Mouse (Mus musculus) myocyte (in vitro differentiated cells): Measurements from ENCODE around the gene Cacna1g. TPM values are rescaled to one million over a fixed set of nuclear protein-coding genes. Genes with fewer than 3 reads are reported as not detected.

Source experiments
- H3K27me3 ChIP-seq: one replicate; pipeline ENCODE4 v1.6.1; 2011; ENCODE audit not compliant: control insufficient read depth, insufficient read depth, insufficient read length
- H3K36me3 ChIP-seq: one replicate; pipeline ENCODE4 v1.6.1; 2011; ENCODE audit not compliant: control insufficient read depth, insufficient read depth
- H3K4me2 ChIP-seq: one replicate; pipeline ENCODE4 v1.6.1; 2011; ENCODE audit warnings: low read depth, control low read depth
- H3K4me3 ChIP-seq: one replicate; pipeline ENCODE4 v1.5.1; 2011; ENCODE audit warnings: mild to moderate bottlenecking, control low read depth, moderate library complexity
- H3K79me2 ChIP-seq: one replicate; pipeline ENCODE4 v1.6.1; 2011; ENCODE audit not compliant: control insufficient read depth, insufficient read depth
- H3ac ChIP-seq: one replicate; pipeline ENCODE4 v1.6.1; 2011; ENCODE audit not compliant: control insufficient read depth, insufficient read length
- CEBPB ChIP-seq: IDR thresholded peaks from 2 replicates; pipeline ENCODE4 v1.6.1; 2011; ENCODE audit warnings: mild to moderate bottlenecking, moderate library complexity; ENCODE audit not compliant: poor library complexity, insufficient read depth, severe bottlenecking
- E2F4 ChIP-seq: IDR thresholded peaks from one replicate; pipeline ENCODE4 v1.6.1; 2011; ENCODE audit warnings: mild to moderate bottlenecking, control low read depth, moderate library complexity; ENCODE audit not compliant: insufficient read depth
- MYOD1 ChIP-seq, 3 experiments: IDR thresholded peaks; one replicate each; pipeline ENCODE4 v1.6.1; 2011; ENCODE audit warnings: control low read depth in 2 of 3, low read depth in 2 of 3, mild to moderate bottlenecking in 2 of 3, moderate library complexity in 1 of 3; ENCODE audit not compliant: insufficient read length in 2 of 3, control insufficient read depth in 1 of 3
- POLR2AphosphoS2 ChIP-seq: IDR thresholded peaks from one replicate; pipeline ENCODE4 v1.6.1; 2011; ENCODE audit warnings: low read depth, control low read depth; ENCODE audit not compliant: insufficient read length
- REST ChIP-seq: IDR thresholded peaks from one replicate; pipeline ENCODE4 v1.6.1; 2011; ENCODE audit warnings: mild to moderate bottlenecking, control low read depth, moderate library complexity; ENCODE audit not compliant: insufficient read depth, insufficient read length
- SRF ChIP-seq: IDR thresholded peaks from one replicate; pipeline ENCODE4 v1.6.1; 2011; ENCODE audit warnings: low read depth; ENCODE audit not compliant: control insufficient read depth, insufficient read length
- TCF12 ChIP-seq: IDR thresholded peaks from one replicate; pipeline ENCODE4 v1.6.1; 2011; ENCODE audit warnings: mild to moderate bottlenecking, control low read depth; ENCODE audit not compliant: poor library complexity, insufficient read depth, severe bottlenecking
- USF1 ChIP-seq: IDR thresholded peaks from one replicate; pipeline ENCODE4 v1.6.1; 2011; ENCODE audit warnings: low read depth, mild to moderate bottlenecking, control low read depth, moderate library complexity
- polyA plus RNA-seq: library from polyadenylated mRNA; unstranded; fragments of >200 nt; fragmentation: generic; extraction: Trizol; gene quantifications from one replicate; pipeline ENCODE4 v1.2.1, GENCODE M21; 2012; ENCODE audit warnings: missing spikeins

Cacna1g gene
- polyA plus RNA-seq, 1 experiment: 0.05 TPM

- H3K4me3 ChIP-seq: no peak overlapping the region
- H3K79me2 ChIP-seq: no peaks in the 10 kb centered on the region
- TF ChIP-seq USF1 (no peak), SRF (no peak), TCF12 (no peak)
- H3K4me2 ChIP-seq: no peak overlapping the region
- H3ac ChIP-seq: no peak overlapping the region
- H3K27me3 ChIP-seq: no peaks in the 10 kb centered on the region
- H3K36me3 ChIP-seq: no peaks in the 10 kb centered on the region
Measured at GRCm38 (mm10) chr11:94361166-94361870, 112.7 kb downstream of the Cacna1g start.

GRCm38 (mm10) chr11:94359168-94359567 is 114.8 kb downstream of the Cacna1g start:
- H3K4me3 ChIP-seq: no peak overlapping the region
- H3K79me2 ChIP-seq: no peaks in the 10 kb centered on the region
- no peak overlapping the region for H3ac ChIP-seq
- TF ChIP-seq E2F4 (no peak), USF1 (no peak), CEBPB (no peak), MYOD1 (IDR thresholded peaks at IDR 0.05; ENCODE audit: control insufficient read depth in 1 of 3, insufficient read length in 2 of 3, low read depth in 2 of 3) (no peak), POLR2AphosphoS2 (no peak), SRF (no peak), REST (no peak)
- no peaks in the 10 kb centered on the region for H3K36me3 ChIP-seq
- H3K4me2 ChIP-seq: no peak overlapping the region
- H3K27me3 ChIP-seq: peaks cover 11% of the 10 kb centered on the region

Other genes with a start within 250 kb of the Cacna1g start
- gene Wfikkn2, start 228.2 kb downstream of the Cacna1g start, polyA plus RNA-seq: 0.80 TPM
- gene Gm21885, start 192.3 kb downstream of the Cacna1g start, polyA plus RNA-seq: not detected
- 15.4 TPM for gene Luc7l3, start 152.2 kb downstream of the Cacna1g start, polyA plus RNA-seq
- 105 TPM for gene Ankrd40, start 146.2 kb downstream of the Cacna1g start, polyA plus RNA-seq
- gene Abcc3, start 81.2 kb downstream of the Cacna1g start, polyA plus RNA-seq: not detected
- gene Spata20, start 12.0 kb upstream of the Cacna1g start, polyA plus RNA-seq: not detected
- gene Epn3, start 25.8 kb upstream of the Cacna1g start, polyA plus RNA-seq: 0.05 TPM
- 0.02 TPM for gene Mycbpap, start 47.5 kb upstream of the Cacna1g start, polyA plus RNA-seq
- gene Rsad1, start 75.1 kb upstream of the Cacna1g start, polyA plus RNA-seq: 3.7 TPM
- gene Chad, start 90.8 kb upstream of the Cacna1g start, polyA plus RNA-seq: 0.10 TPM
- 5.8 TPM for gene Acsf2, start 127.7 kb upstream of the Cacna1g start, polyA plus RNA-seq
- 208 TPM for gene Lrrc59, start 155.6 kb upstream of the Cacna1g start, polyA plus RNA-seq
- gene Mrpl27, start 179.6 kb upstream of the Cacna1g start, polyA plus RNA-seq: 59.9 TPM
- 2.7 TPM for gene Eme1, start 179.8 kb upstream of the Cacna1g start, polyA plus RNA-seq
- gene Xylt2, start 203.3 kb upstream of the Cacna1g start, polyA plus RNA-seq: 14.8 TPM
- not detected for gene Gm11541, start 230.3 kb upstream of the Cacna1g start, polyA plus RNA-seq